Mouse (Mus musculus): ENCODE data around the gene Cep152. TPM values are rescaled to one million over a fixed set of nuclear protein-coding genes. Genes with fewer than 3 reads are reported as not detected.

The Cep152 gene
- polyA plus RNA-seq, 1 experiment, result 0.36 TPM

- Histone ChIP-seq H3K4me3 (ENCODE audit: insufficient read depth, low read depth, low read length) (no peak overlapping the region), H3K4me1 (ENCODE audit: control insufficient read depth, insufficient read depth, insufficient read length, low read length) (no peaks in the 10 kb centered on the region), H3K27ac (replicated peaks; ENCODE audit: low read depth, low read length) (no peak overlapping the region)
Measured at GRCm38 (mm10) chr2:125651563-125651962, 26.6 kb upstream of the Cep152 start.

GRCm38 (mm10) chr2:125650742-125651352, 25.9 kb upstream of the Cep152 start:
- Histone ChIP-seq H3K27ac (replicated peaks; ENCODE audit: low read depth, low read length) (no peak overlapping the region), H3K4me3 (ENCODE audit: insufficient read depth, low read depth, low read length) (no peak overlapping the region), H3K4me1 (ENCODE audit: control insufficient read depth, insufficient read depth, insufficient read length, low read length) (no peaks in the 10 kb centered on the region)

GRCm38 (mm10) chr2:125650038-125650437, 25.1 kb upstream of the Cep152 start:
- no peaks in the 10 kb centered on the region for H3K4me1 ChIP-seq (ENCODE audit: control insufficient read depth, insufficient read depth, insufficient read length, low read length)
- no peak overlapping the region for H3K27ac ChIP-seq (replicated peaks; ENCODE audit: low read depth, low read length)
- no peak overlapping the region for H3K4me3 ChIP-seq (ENCODE audit: insufficient read depth, low read depth, low read length)

- H3K27ac ChIP-seq (replicated peaks; ENCODE audit: low read depth, low read length), result no peak overlapping the region
- H3K4me3 ChIP-seq (ENCODE audit: insufficient read depth, low read depth, low read length), result no peak overlapping the region
- H3K4me1 ChIP-seq (ENCODE audit: control insufficient read depth, insufficient read depth, insufficient read length, low read length), result no peaks in the 10 kb centered on the region
Measured at GRCm38 (mm10) chr2:125644912-125645311, 20.0 kb upstream of the Cep152 start.

GRCm38 (mm10) chr2:125637331-125637730, 12.4 kb upstream of the Cep152 start:
- H3K27ac ChIP-seq (replicated peaks; ENCODE audit: low read depth, low read length), result no peak overlapping the region
- H3K4me1 ChIP-seq (ENCODE audit: control insufficient read depth, insufficient read depth, insufficient read length, low read length), result peaks cover 3% of the 10 kb centered on the region; the same call in 1 of the 2 replicates
- H3K4me3 ChIP-seq (ENCODE audit: insufficient read depth, low read depth, low read length), result no peak overlapping the region

- Histone ChIP-seq H3K4me3 (ENCODE audit: insufficient read depth, low read depth, low read length) (no peak overlapping the region), H3K4me1 (ENCODE audit: control insufficient read depth, insufficient read depth, insufficient read length, low read length) (no peaks in the 10 kb centered on the region), H3K27ac (replicated peaks; ENCODE audit: low read depth, low read length) (no peak overlapping the region)
Measured at GRCm38 (mm10) chr2:125630010-125630409, 5.1 kb upstream of the Cep152 start.

- no peak overlapping the region for H3K27ac ChIP-seq (replicated peaks; ENCODE audit: low read depth, low read length)
- H3K4me1 ChIP-seq (ENCODE audit: control insufficient read depth, insufficient read depth, insufficient read length, low read length), result no peaks in the 10 kb centered on the region
- no peak overlapping the region for H3K4me3 ChIP-seq (ENCODE audit: insufficient read depth, low read depth, low read length)
Measured at GRCm38 (mm10) chr2:125628487-125628886, 3.6 kb upstream of the Cep152 start.

GRCm38 (mm10) chr2:125626536-125626935, 1.6 kb upstream of the Cep152 start:
- Histone ChIP-seq H3K27ac (replicated peaks; ENCODE audit: low read depth, low read length) (no peak overlapping the region), H3K4me3 (ENCODE audit: insufficient read depth, low read depth, low read length) (no peak overlapping the region), H3K4me1 (ENCODE audit: control insufficient read depth, insufficient read depth, insufficient read length, low read length) (peaks cover 3% of the 10 kb centered on the region; the same call in 1 of the 2 replicates)

GRCm38 (mm10) chr2:125624127-125624685, 707 bp downstream of the Cep152 start:
- Histone ChIP-seq H3K27ac (replicated peaks; ENCODE audit: low read depth, low read length) (no peak overlapping the region), H3K4me3 (ENCODE audit: insufficient read depth, low read depth, low read length) (peak overlapping the region; percentile 78), H3K4me1 (ENCODE audit: control insufficient read depth, insufficient read depth, insufficient read length, low read length) (peaks cover 3% of the 10 kb centered on the region; the same call in 1 of the 2 replicates)

- Histone ChIP-seq H3K27ac (replicated peaks; ENCODE audit: low read depth, low read length) (no peak overlapping the region), H3K4me3 (ENCODE audit: insufficient read depth, low read depth, low read length) (no peak overlapping the region), H3K4me1 (ENCODE audit: control insufficient read depth, insufficient read depth, insufficient read length, low read length) (peaks cover 3% of the 10 kb centered on the region; the same call in 1 of the 2 replicates)
Measured at GRCm38 (mm10) chr2:125623211-125623610, 1.7 kb downstream of the Cep152 start.

GRCm38 (mm10) chr2:125620213-125620907, 4.6 kb downstream of the Cep152 start:
- peaks cover 3% of the 10 kb centered on the region; the same call in 1 of the 2 replicates for H3K4me1 ChIP-seq (ENCODE audit: control insufficient read depth, insufficient read depth, insufficient read length, low read length)
- no peak overlapping the region for H3K4me3 ChIP-seq (ENCODE audit: insufficient read depth, low read depth, low read length)
- H3K27ac ChIP-seq (replicated peaks; ENCODE audit: low read depth, low read length), result no peak overlapping the region

- Histone ChIP-seq H3K4me1 (ENCODE audit: control insufficient read depth, insufficient read depth, insufficient read length, low read length) (no peaks in the 10 kb centered on the region), H3K4me3 (ENCODE audit: insufficient read depth, low read depth, low read length) (no peak overlapping the region), H3K27ac (replicated peaks; ENCODE audit: low read depth, low read length) (no peak overlapping the region)
Measured at GRCm38 (mm10) chr2:125615858-125616424, 9.0 kb downstream of the Cep152 start.

- Histone ChIP-seq H3K4me3 (ENCODE audit: insufficient read depth, low read depth, low read length) (no peak overlapping the region), H3K27ac (replicated peaks; ENCODE audit: low read depth, low read length) (no peak overlapping the region), H3K4me1 (ENCODE audit: control insufficient read depth, insufficient read depth, insufficient read length, low read length) (no peaks in the 10 kb centered on the region)
Measured at GRCm38 (mm10) chr2:125615440-125615839, 9.5 kb downstream of the Cep152 start.

- Histone ChIP-seq H3K27ac (replicated peaks; ENCODE audit: low read depth, low read length) (no peak overlapping the region), H3K4me3 (ENCODE audit: insufficient read depth, low read depth, low read length) (no peak overlapping the region), H3K4me1 (ENCODE audit: control insufficient read depth, insufficient read depth, insufficient read length, low read length) (no peaks in the 10 kb centered on the region)
Measured at GRCm38 (mm10) chr2:125606220-125606845, 18.6 kb downstream of the Cep152 start.

GRCm38 (mm10) chr2:125604646-125605045, 20.3 kb downstream of the Cep152 start:
- Histone ChIP-seq H3K27ac (replicated peaks; ENCODE audit: low read depth, low read length) (no peak overlapping the region), H3K4me3 (ENCODE audit: insufficient read depth, low read depth, low read length) (no peak overlapping the region), H3K4me1 (ENCODE audit: control insufficient read depth, insufficient read depth, insufficient read length, low read length) (no peaks in the 10 kb centered on the region)

All from brown adipose tissue, adult 24 weeks (tissue).